Mouse (Mus musculus) myocyte (in vitro differentiated cells): ENCODE results near the gene Pbx3. TPM values are rescaled to one million over a fixed set of nuclear protein-coding genes. Genes with fewer than 3 reads are reported as not detected.
A peak's percentile ranks its signal among the peaks of the same experiment; 100 is the strongest.

Experiments
- H3K27me3 ChIP-seq: one replicate; pipeline ENCODE4 v1.6.1; 2011; ENCODE audit not compliant: control insufficient read depth, insufficient read depth, insufficient read length
- H3K36me3 ChIP-seq: one replicate; pipeline ENCODE4 v1.6.1; 2011; ENCODE audit not compliant: control insufficient read depth, insufficient read depth
- H3K4me2 ChIP-seq: one replicate; pipeline ENCODE4 v1.6.1; 2011; ENCODE audit warnings: low read depth, control low read depth
- H3K4me3 ChIP-seq: one replicate; pipeline ENCODE4 v1.5.1; 2011; ENCODE audit warnings: mild to moderate bottlenecking, control low read depth, moderate library complexity
- H3K79me2 ChIP-seq: one replicate; pipeline ENCODE4 v1.6.1; 2011; ENCODE audit not compliant: control insufficient read depth, insufficient read depth
- H3ac ChIP-seq: one replicate; pipeline ENCODE4 v1.6.1; 2011; ENCODE audit not compliant: control insufficient read depth, insufficient read length
- CEBPB ChIP-seq: IDR thresholded peaks from 2 replicates; pipeline ENCODE4 v1.6.1; 2011; ENCODE audit warnings: mild to moderate bottlenecking, moderate library complexity; ENCODE audit not compliant: poor library complexity, insufficient read depth, severe bottlenecking
- E2F4 ChIP-seq: IDR thresholded peaks from one replicate; pipeline ENCODE4 v1.6.1; 2011; ENCODE audit warnings: mild to moderate bottlenecking, control low read depth, moderate library complexity; ENCODE audit not compliant: insufficient read depth
- MAX ChIP-seq: IDR thresholded peaks from one replicate; pipeline ENCODE4 v1.6.1; 2011; ENCODE audit warnings: low read depth, mild to moderate bottlenecking, control low read depth
- MYOD1 ChIP-seq, 3 experiments: IDR thresholded peaks; one replicate each; pipeline ENCODE4 v1.6.1; 2011; ENCODE audit warnings: control low read depth in 2 of 3, low read depth in 2 of 3, mild to moderate bottlenecking in 2 of 3, moderate library complexity in 1 of 3; ENCODE audit not compliant: insufficient read length in 2 of 3, control insufficient read depth in 1 of 3
- MYOG ChIP-seq, 3 experiments: IDR thresholded peaks; one replicate each; pipeline ENCODE4 v1.6.1; 2011; ENCODE audit warnings: control low read depth in 2 of 3, low read depth in 2 of 3, mild to moderate bottlenecking in 2 of 3; ENCODE audit not compliant: insufficient read length in 2 of 3, control insufficient read depth in 1 of 3, insufficient read depth in 1 of 3
- POLR2A ChIP-seq: IDR thresholded peaks from one replicate; pipeline ENCODE4 v1.6.1; 2011; ENCODE audit warnings: low read depth, mild to moderate bottlenecking, control low read depth, moderate library complexity; ENCODE audit not compliant: insufficient read length
- POLR2AphosphoS2 ChIP-seq: IDR thresholded peaks from one replicate; pipeline ENCODE4 v1.6.1; 2011; ENCODE audit warnings: low read depth, control low read depth; ENCODE audit not compliant: insufficient read length
- REST ChIP-seq: IDR thresholded peaks from one replicate; pipeline ENCODE4 v1.6.1; 2011; ENCODE audit warnings: mild to moderate bottlenecking, control low read depth, moderate library complexity; ENCODE audit not compliant: insufficient read depth, insufficient read length
- SRF ChIP-seq: IDR thresholded peaks from one replicate; pipeline ENCODE4 v1.6.1; 2011; ENCODE audit warnings: low read depth; ENCODE audit not compliant: control insufficient read depth, insufficient read length
- TCF12 ChIP-seq: IDR thresholded peaks from one replicate; pipeline ENCODE4 v1.6.1; 2011; ENCODE audit warnings: mild to moderate bottlenecking, control low read depth; ENCODE audit not compliant: poor library complexity, insufficient read depth, severe bottlenecking
- TCF3 ChIP-seq: IDR thresholded peaks from one replicate; pipeline ENCODE4 v1.6.1; 2011; ENCODE audit warnings: low read depth, control low read depth; ENCODE audit not compliant: insufficient read length
- USF1 ChIP-seq: IDR thresholded peaks from one replicate; pipeline ENCODE4 v1.6.1; 2011; ENCODE audit warnings: low read depth, mild to moderate bottlenecking, control low read depth, moderate library complexity
- polyA plus RNA-seq: library from polyadenylated mRNA; unstranded; fragments of >200 nt; fragmentation: generic; extraction: Trizol; gene quantifications from one replicate; pipeline ENCODE4 v1.2.1, GENCODE M21; 2012; ENCODE audit warnings: missing spikeins

Gene Pbx3
- polyA plus RNA-seq, 1 experiment: 6.1 TPM

DNA sequence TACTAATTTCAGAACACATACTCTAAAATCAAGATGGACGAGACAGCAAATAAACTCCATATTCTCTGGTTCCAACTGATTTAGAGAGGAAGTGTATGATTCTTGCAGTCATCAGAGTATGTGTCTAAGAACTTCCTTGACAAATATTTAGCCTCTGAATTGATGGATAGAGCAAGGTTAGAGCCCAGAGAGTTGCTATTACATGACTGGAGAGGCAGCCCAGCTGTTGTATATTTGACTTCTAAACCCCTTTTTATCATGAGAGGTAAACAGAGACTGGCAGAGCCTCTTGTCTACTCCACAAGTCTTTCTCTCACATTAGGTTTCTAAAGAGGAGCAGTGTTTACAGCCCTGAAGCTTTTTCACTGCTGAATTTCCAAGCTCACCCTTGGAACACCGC, 115.3 kb downstream of the Pbx3 start:
- H3ac ChIP-seq: no peak overlapping the region
- TF ChIP-seq MYOD1 (IDR thresholded peaks at IDR 0.05; ENCODE audit: control insufficient read depth in 1 of 3, insufficient read length in 2 of 3, low read depth in 2 of 3) (no peak), E2F4 (no peak), USF1 (no peak), TCF12 (no peak), REST (no peak), POLR2A (no peak), CEBPB (no peak), POLR2AphosphoS2 (no peak), SRF (no peak), TCF3 (no peak), MYOG (IDR thresholded peaks at IDR 0.05; ENCODE audit: control insufficient read depth in 1 of 3, insufficient read depth in 1 of 3, insufficient read length in 2 of 3, low read depth in 2 of 3) (no peak), MAX (no peak)
- no peak overlapping the region for H3K4me3 ChIP-seq
- no peaks in the 10 kb centered on the region for H3K27me3 ChIP-seq
- no peaks in the 10 kb centered on the region for H3K36me3 ChIP-seq
- H3K4me2 ChIP-seq: no peak overlapping the region
- no peaks in the 10 kb centered on the region for H3K79me2 ChIP-seq

- H3K79me2 ChIP-seq: no peaks in the 10 kb centered on the region
- no peak overlapping the region for H3ac ChIP-seq
- H3K36me3 ChIP-seq: no peaks in the 10 kb centered on the region
- H3K27me3 ChIP-seq: no peaks in the 10 kb centered on the region
- H3K4me2 ChIP-seq: peak overlapping the region; percentile 44
- no peak overlapping the region for H3K4me3 ChIP-seq
- TF ChIP-seq TCF12 (no peak), SRF (no peak), MAX (no peak), POLR2A (no peak), CEBPB (no peak), POLR2AphosphoS2 (no peak), E2F4 (no peak), USF1 (no peak), TCF3 (no peak), MYOG (IDR thresholded peaks at IDR 0.05; ENCODE audit: control insufficient read depth in 1 of 3, insufficient read depth in 1 of 3, insufficient read length in 2 of 3, low read depth in 2 of 3) (no peak), REST (no peak)
Measured at GRCm38 (mm10) chr2:34256000-34256553, 116.9 kb downstream of the Pbx3 start.

- Histone ChIP-seq H3K79me2 (no peaks in the 10 kb centered on the region), H3K4me2 (no peak overlapping the region), H3K27me3 (no peaks in the 10 kb centered on the region), H3ac (no peak overlapping the region), H3K4me3 (no peak overlapping the region), H3K36me3 (no peaks in the 10 kb centered on the region)
- TF ChIP-seq TCF12 (no peak), REST (no peak), POLR2AphosphoS2 (no peak), CEBPB (no peak), MYOD1 (IDR thresholded peaks at IDR 0.05; ENCODE audit: control insufficient read depth in 1 of 3, insufficient read length in 2 of 3, low read depth in 2 of 3) (no peak), E2F4 (no peak), SRF (no peak), MYOG (IDR thresholded peaks at IDR 0.05; ENCODE audit: control insufficient read depth in 1 of 3, insufficient read depth in 1 of 3, insufficient read length in 2 of 3, low read depth in 2 of 3) (no peak), POLR2A (no peak), USF1 (no peak)
Measured at GRCm38 (mm10) chr2:34253627-34254026, 119.3 kb downstream of the Pbx3 start.

DNA sequence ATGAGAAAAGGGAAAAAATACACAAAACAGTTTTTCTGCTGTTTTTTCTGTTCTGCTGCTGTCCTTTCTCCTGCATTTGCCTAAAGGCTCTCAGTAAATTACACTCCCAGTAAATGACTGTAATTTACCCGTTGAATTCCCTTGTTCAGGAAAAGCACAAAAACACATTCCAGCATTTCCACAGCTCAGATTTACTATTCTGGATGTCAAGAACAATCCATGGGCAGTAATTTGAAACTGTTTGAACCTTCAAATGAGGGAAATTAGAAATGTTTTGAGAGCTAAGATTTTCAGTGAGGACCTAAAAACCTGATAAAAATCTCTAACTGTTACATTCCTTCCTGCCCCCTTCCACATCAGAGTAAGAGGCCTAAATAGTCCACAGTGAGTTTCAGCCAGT, 119.8 kb downstream of the Pbx3 start:
- no peaks in the 10 kb centered on the region for H3K27me3 ChIP-seq
- H3K36me3 ChIP-seq: no peaks in the 10 kb centered on the region
- H3K4me2 ChIP-seq: no peak overlapping the region
- no peak overlapping the region for H3K4me3 ChIP-seq
- no peak for TF ChIP-seq POLR2AphosphoS2
- no peak for TF ChIP-seq TCF3
- TF ChIP-seq MYOG (IDR thresholded peaks at IDR 0.05; ENCODE audit: control insufficient read depth in 1 of 3, insufficient read depth in 1 of 3, insufficient read length in 2 of 3, low read depth in 2 of 3): no peak
- no peak for TF ChIP-seq POLR2A
- no peak for TF ChIP-seq REST
- no peak for TF ChIP-seq CEBPB
- no peak for TF ChIP-seq USF1
- no peak for TF ChIP-seq SRF
- TF ChIP-seq MYOD1 (IDR thresholded peaks at IDR 0.05; ENCODE audit: control insufficient read depth in 1 of 3, insufficient read length in 2 of 3, low read depth in 2 of 3): no peak
- TF ChIP-seq TCF12: no peak
- no peak for TF ChIP-seq MAX
- TF ChIP-seq E2F4: no peak
- H3ac ChIP-seq: no peak overlapping the region
- H3K79me2 ChIP-seq: no peaks in the 10 kb centered on the region

- Histone ChIP-seq H3K79me2 (no peaks in the 10 kb centered on the region), H3K4me2 (no peak overlapping the region), H3K4me3 (no peak overlapping the region), H3K36me3 (no peaks in the 10 kb centered on the region), H3ac (no peak overlapping the region), H3K27me3 (no peaks in the 10 kb centered on the region)
- no peak for TF ChIP-seq USF1
- no peak for TF ChIP-seq CEBPB
- TF ChIP-seq SRF: no peak
Measured at GRCm38 (mm10) chr2:34252286-34252685, 120.7 kb downstream of the Pbx3 start.
